Mouse (Mus musculus) C3H10T1/2 (cell line): ENCODE results near the gene Isg15. TPM values are rescaled to one million over a fixed set of nuclear protein-coding genes. Genes with fewer than 3 reads are reported as not detected.

Experiments
- polyA plus RNA-seq, 2 experiments: library from polyadenylated mRNA; unstranded; fragments of >200 nt; fragmentation: generic; extraction: Trizol; gene quantifications; one replicate each; pipeline ENCODE4 v1.2.1; 2012; ENCODE audit warnings: missing spikeins in 2 of 2

Isg15 gene
- polyA plus RNA-seq = 10 to 100 TPM in 1 of 2 experiments, 1 to 10 TPM in 1; 1.3 to 22.7 TPM

DNA sequence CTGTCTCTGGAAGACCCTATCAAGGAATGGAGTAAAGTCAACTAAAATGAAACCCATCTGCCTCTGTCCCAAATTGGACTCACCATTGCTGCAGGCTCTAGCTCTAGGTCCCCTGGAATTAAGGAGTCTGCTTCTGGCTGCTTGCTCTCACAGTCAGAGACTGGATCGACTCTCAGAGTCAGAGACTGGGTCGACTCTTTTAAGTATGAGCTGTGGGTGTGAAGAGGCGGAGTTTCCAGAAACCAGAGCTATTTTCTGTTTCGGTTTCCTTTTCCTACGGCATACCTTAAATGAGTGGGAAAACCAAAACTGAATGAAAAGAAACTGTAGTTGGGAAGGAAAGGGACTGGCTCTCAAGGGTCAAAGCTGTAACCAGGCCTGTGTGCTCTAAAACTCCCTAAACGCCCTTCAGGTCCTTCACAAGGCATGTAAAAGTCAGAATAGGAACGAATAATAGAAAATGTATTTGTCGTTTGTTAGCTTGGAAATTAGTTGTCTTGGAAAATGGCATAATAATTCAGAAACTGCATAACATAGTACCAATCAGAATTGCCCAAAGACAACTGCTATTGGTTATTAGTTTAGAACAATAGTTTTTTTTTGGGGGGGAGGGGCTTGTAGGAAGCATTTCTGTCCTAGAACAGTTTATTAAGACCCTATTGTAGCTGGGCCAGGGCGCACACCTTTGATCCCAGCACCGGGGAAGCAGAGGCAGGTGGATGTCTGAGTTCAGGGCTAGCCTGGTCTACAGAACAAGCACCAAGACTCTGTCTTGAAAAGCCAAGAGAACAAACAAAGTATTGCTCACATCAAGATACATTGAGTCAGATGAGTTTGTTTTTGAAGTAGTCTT, at the start of gene Isg15:
Isg15 (minus strand) TSS at position 196 of the 853 bp plus-strand sequence.

GRCm38 (mm10) chr4:156235808-156236533, 35.4 kb upstream of the Isg15 start, which contains the start of gene Noc2l:
Noc2l (plus strand) TSS chr4:156236010.

DNA sequence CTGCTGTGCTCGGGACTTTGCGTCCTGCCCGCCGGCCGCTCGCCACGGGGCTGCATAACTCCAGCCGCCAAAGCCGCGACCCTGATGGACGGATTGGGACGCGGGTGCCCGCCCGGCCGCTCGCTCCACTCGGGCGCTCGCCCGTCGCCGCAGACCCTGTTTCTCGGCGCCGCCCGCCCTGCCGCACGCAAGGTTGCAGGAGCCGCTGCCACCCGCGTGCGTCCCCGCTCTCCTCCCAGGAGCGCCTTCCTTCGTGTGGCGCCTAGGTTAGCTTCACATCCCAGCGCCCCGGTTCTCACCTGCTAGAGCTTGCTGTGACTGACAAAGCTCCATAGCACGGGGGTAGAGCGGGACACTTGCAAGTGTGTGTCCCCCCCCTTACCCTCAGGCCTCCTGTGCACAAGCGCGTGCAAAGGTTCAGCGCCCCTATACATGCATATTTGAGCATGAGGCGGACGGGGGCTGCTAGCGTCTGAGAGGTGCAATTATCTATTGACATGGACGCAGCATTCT, 34.1 kb upstream of the Isg15 start, which contains the start of gene Plekhn1:
Plekhn1 (minus strand) TSS at position 157 of the 513 bp plus-strand sequence.

GRCm38 (mm10) chr4:156215649-156216048, 15.0 kb upstream of the Isg15 start, which contains the start of gene Perm1:
Perm1 (plus strand) TSS chr4:156215868.

DNA sequence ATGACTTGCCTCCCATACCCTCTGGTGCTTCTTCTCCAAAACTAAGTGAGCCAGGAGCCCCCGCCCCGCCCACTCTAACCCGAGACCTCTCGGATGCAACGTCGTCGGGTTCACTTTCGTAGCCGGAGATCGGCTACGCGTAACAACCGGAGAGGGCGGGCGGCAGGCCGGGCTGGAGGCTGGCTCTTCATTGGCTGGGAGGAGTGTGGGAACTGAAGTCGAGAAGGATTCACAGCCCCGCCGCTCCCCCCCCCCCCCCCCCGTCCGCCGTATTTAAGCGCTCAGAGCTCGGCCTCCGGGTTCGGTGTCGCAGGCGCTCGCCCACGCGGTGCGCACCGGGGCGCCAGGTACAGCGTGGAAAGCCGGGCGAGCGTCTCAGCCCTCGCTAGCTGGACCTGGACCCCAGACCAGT, 2.4 kb upstream of the Isg15 start, which contains the start of gene AW011738:
AW011738 (plus strand) TSS at position 304 of the 412 bp plus-strand sequence.

GRCm38 (mm10) chr4:156197131-156197828, 3.3 kb downstream of the Isg15 start, which contains the start of gene Agrn:
Agrn (minus strand) TSS chr4:156197488.

Other genes with a start within 250 kb of the Isg15 start
- gene C1qtnf12, start 238.5 kb downstream of the Isg15 start, polyA plus RNA-seq = 1 to 10 TPM; 2.1 to 3.6 TPM
- 1 to 10 TPM; 1.9 to 4.3 TPM for gene B3galt6, start 208.2 kb downstream of the Isg15 start, polyA plus RNA-seq
- gene Sdf4, start 207.9 kb downstream of the Isg15 start, polyA plus RNA-seq = 100 to 1,000 TPM; 121 to 177 TPM
- gene Tnfrsf4, start 187.0 kb downstream of the Isg15 start, polyA plus RNA-seq = 1 to 10 TPM in 1 of 2 experiments, under 1 TPM in 1; 0.16 to 1.3 TPM
- 1 to 10 TPM in 1 of 2 experiments, under 1 TPM in 1; 0.08 to 1.6 TPM for gene Tnfrsf18, start 174.7 kb downstream of the Isg15 start, polyA plus RNA-seq
- gene Ttll10, start 141.4 kb downstream of the Isg15 start, polyA plus RNA-seq = under 1 TPM in 1 of 2 experiments, not detected in 1; 0.08 TPM
- 10 to 100 TPM in 1 of 2 experiments, 1 to 10 TPM in 1; 5.3 to 22.4 TPM for gene 9430015G10Rik, start 90.8 kb downstream of the Isg15 start, polyA plus RNA-seq
- under 1 TPM; 0.07 to 0.42 TPM for gene Rnf223, start 70.3 kb downstream of the Isg15 start, polyA plus RNA-seq
- gene Agrn, start 3.3 kb downstream of the Isg15 start, polyA plus RNA-seq = 10 to 100 TPM in 1 of 2 experiments, 1 to 10 TPM in 1; 2.6 to 26.9 TPM
- gene AW011738, start 2.5 kb upstream of the Isg15 start, polyA plus RNA-seq = under 1 TPM in 1 of 2 experiments, not detected in 1; 0.05 TPM
- gene Perm1, start 15.1 kb upstream of the Isg15 start, polyA plus RNA-seq = under 1 TPM; 0.04 to 0.17 TPM
- 10 to 100 TPM in 1 of 2 experiments, 1 to 10 TPM in 1; 4.8 to 12.4 TPM for gene Plekhn1, start 34.0 kb upstream of the Isg15 start, polyA plus RNA-seq
- gene Noc2l, start 35.2 kb upstream of the Isg15 start, polyA plus RNA-seq = 10 to 100 TPM; 23.0 to 82.0 TPM
- under 1 TPM; 0.02 to 0.05 TPM for gene Samd11, start 54.8 kb upstream of the Isg15 start, polyA plus RNA-seq
- gene Vmn2r-ps159, start 130.3 kb upstream of the Isg15 start, polyA plus RNA-seq = not detected